Mouse (Mus musculus) cerebellum, postnatal 4 days (tissue): ENCODE measurements at regions not wholly inside any gene's neighbourhood (a gene's known extent, or its start where the extent isn't known, plus 50 kb on each side); places are given as distances from the start of the nearest gene placed in this dataset.

ENCODE experiments used
- DNase-seq, 2 experiments: peaks; one replicate each; pipeline ENCODE4 v3.0.0; 2022; ENCODE audit warnings: low spot score in 2 of 2, mixed read lengths in 1 of 2

GRCm38 (mm10) chr6:93393551-93393950 lies 450.3 kb upstream of the Adamts9 start:
- no peak for DNase-seq

GRCm38 (mm10) chr6:93392402-93392801 lies 449.1 kb upstream of the Adamts9 start:
- no peak for DNase-seq

GRCm38 (mm10) chr6:93391166-93391565 lies 447.9 kb upstream of the Adamts9 start:
- DNase-seq, result no peak

- no peak for DNase-seq
Measured at GRCm38 (mm10) chr6:93371341-93371740, 428.0 kb upstream of the Adamts9 start.

GRCm38 (mm10) chr6:93363846-93364245 lies 420.6 kb upstream of the Adamts9 start:
- no peak for DNase-seq

GRCm38 (mm10) chr6:93353353-93354125 lies 410.2 kb upstream of the Adamts9 start:
- no peak for DNase-seq

- DNase-seq, result no peak
Measured at GRCm38 (mm10) chr6:93349936-93350700, 406.8 kb upstream of the Adamts9 start.

GRCm38 (mm10) chr6:93348141-93348540 lies 404.8 kb upstream of the Adamts9 start:
- DNase-seq, result no peak

- DNase-seq, result no peak
Measured at GRCm38 (mm10) chr6:93328683-93329082, 385.4 kb upstream of the Adamts9 start.

GRCm38 (mm10) chr6:93327930-93328329 lies 384.6 kb upstream of the Adamts9 start:
- no peak for DNase-seq

GRCm38 (mm10) chr6:93323881-93324280 lies 380.6 kb upstream of the Adamts9 start:
- DNase-seq, result no peak

GRCm38 (mm10) chr6:93314625-93315024 lies 371.3 kb upstream of the Adamts9 start:
- DNase-seq, result no peak

- DNase-seq, result no peak
Measured at GRCm38 (mm10) chr6:93305176-93305575, 361.9 kb upstream of the Adamts9 start.

GRCm38 (mm10) chr6:93297975-93298374 lies 354.7 kb upstream of the Adamts9 start:
- no peak for DNase-seq

- no peak for DNase-seq
Measured at GRCm38 (mm10) chr6:93291711-93292110, 348.4 kb upstream of the Adamts9 start.

- DNase-seq, result no peak
Measured at GRCm38 (mm10) chr6:93288421-93288820, 345.1 kb upstream of the Adamts9 start.

GRCm38 (mm10) chr6:93285796-93286195 lies 342.5 kb upstream of the Adamts9 start:
- no peak for DNase-seq

GRCm38 (mm10) chr6:93281530-93281929 lies 338.2 kb upstream of the Adamts9 start:
- DNase-seq, result no peak

- no peak for DNase-seq
Measured at GRCm38 (mm10) chr6:93273917-93274513, 330.7 kb upstream of the Adamts9 start.

- no peak for DNase-seq
Measured at GRCm38 (mm10) chr6:93272206-93272605, 328.9 kb upstream of the Adamts9 start.

GRCm38 (mm10) chr6:93266826-93267225 lies 323.5 kb upstream of the Adamts9 start:
- DNase-seq, result no peak

- no peak for DNase-seq
Measured at GRCm38 (mm10) chr6:93265164-93265563, 321.9 kb upstream of the Adamts9 start.

GRCm38 (mm10) chr6:93260827-93261226 lies 317.5 kb upstream of the Adamts9 start:
- DNase-seq, result no peak
